Mouse (Mus musculus) E14TG2a.4 (cell line): ENCODE measurements around the gene Qrfpr.

ENCODE experiments used
- CTCF ChIP-seq: conservative IDR thresholded peaks from 2 replicates; pipeline ENCODE4 v1.5.1; 2014; ENCODE audit warnings: low read length
- NANOG ChIP-seq: IDR thresholded peaks from 2 replicates; pipeline ENCODE4 v1.6.1; 2014; ENCODE audit warnings: borderline replicate concordance, low read length, mixed read lengths
- POU5F1 ChIP-seq: IDR thresholded peaks from 2 replicates; pipeline ENCODE4 v1.6.1; 2014; ENCODE audit warnings: low read length, borderline replicate concordance

- no peak for TF ChIP-seq CTCF
- TF ChIP-seq POU5F1, result no peak
- no peak for TF ChIP-seq NANOG
Observed at GRCm38 (mm10) chr3:36173761-36174160, 48.4 kb downstream of the Qrfpr start.
